Mouse (Mus musculus): ENCODE measurements at regions not wholly inside any gene's neighbourhood (a gene's known extent, or its start where the extent isn't known, plus 50 kb on each side); places are given as distances from the start of the nearest gene placed in this dataset.
"Not testable (repeated sequence)": the region's sequence is repeated elsewhere in the genome, so short reads cannot be mapped to it uniquely, and the experiment has no call there.

- not testable (repeated sequence) for DNase-seq
Observed at GRCm38 (mm10) chr8:20812164-20812872, 80.2 kb upstream of the Defb33 start.

DNA sequence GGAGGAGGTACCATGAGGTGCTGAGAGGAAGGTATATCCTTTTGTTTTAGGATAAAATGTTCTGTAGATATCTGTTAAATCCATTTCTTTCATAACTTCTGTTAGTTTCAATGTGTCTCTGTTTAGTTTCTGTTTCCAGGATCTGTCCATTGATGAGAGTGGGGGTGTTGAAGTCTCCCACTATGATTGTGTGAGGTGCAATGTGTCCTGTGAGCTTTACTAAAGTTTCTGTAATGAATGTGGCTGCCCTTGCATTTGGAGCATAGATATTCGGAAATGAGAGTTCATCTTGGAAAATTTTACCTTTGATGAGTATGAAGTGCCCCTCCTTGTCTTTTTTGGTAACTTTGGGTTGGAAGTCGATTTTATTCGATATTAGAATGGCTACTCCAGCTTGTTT, 79.0 kb upstream of the Defb33 start:
- not testable (repeated sequence) for DNase-seq

- peak; percentile 29 for DNase-seq
Observed at GRCm38 (mm10) chr8:20822434-20822833, 70.0 kb upstream of the Defb33 start.

- DNase-seq, result not testable (repeated sequence)
Observed at GRCm38 (mm10) chr8:20823219-20823618, 69.2 kb upstream of the Defb33 start.

DNA sequence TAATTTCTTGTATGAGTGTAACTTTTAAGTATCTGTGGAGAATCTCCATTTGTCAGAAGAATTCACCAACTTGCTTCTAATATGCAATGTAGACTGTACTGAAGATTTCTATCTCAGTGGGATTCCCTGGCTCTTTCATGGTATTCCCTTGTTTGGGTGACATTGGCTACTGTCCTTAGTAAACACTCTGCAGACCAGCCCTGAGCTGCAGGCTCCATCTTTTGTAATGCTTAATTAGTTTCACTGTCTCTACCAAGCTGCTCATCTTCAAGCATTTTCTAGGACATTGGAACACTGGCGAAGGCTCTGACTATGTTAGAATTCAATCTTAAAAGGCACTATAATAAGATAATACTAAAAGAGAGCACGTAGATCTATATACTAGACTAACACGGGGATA, 53.0 kb upstream of the Defb33 start:
- DNase-seq, result not testable (repeated sequence)

Measured in cerebellum, adult 9-11 months (tissue).